Mouse (Mus musculus): ENCODE measurements at regions not wholly inside any gene's neighbourhood (a gene's known extent, or its start where the extent isn't known, plus 50 kb on each side); places are given as distances from the start of the nearest gene placed in this dataset.

- in situ Hi-C loops (cut with MboI, MseI) = no loop called here
These were observed 341.1 kb upstream of the Cd180 start for GRCm38 (mm10) chr13:102352073-102352854.

GRCm38 (mm10) chr13:102355569-102355968, 337.8 kb upstream of the Cd180 start:
- in situ Hi-C loops (cut with MboI, MseI) = no loop called here

- in situ Hi-C loops (cut with MboI, MseI) = no loop called here
These were observed 320.8 kb upstream of the Cd180 start for GRCm38 (mm10) chr13:102372451-102373082.

- in situ Hi-C loops (cut with MboI, MseI) = no loop called here
These were observed 312.7 kb upstream of the Cd180 start for GRCm38 (mm10) chr13:102380667-102381066.

- in situ Hi-C loops (cut with MboI, MseI) = no loop called here
These were observed 301.4 kb upstream of the Cd180 start for GRCm38 (mm10) chr13:102391911-102392310.

GRCm38 (mm10) chr13:102392868-102393661, 300.3 kb upstream of the Cd180 start:
- in situ Hi-C loops (cut with MboI, MseI) = no loop called here

GRCm38 (mm10) chr13:102393662-102393970, 299.7 kb upstream of the Cd180 start:
- in situ Hi-C loops (cut with MboI, MseI) = no loop called here

- in situ Hi-C loops (cut with MboI, MseI) = no loop called here
These were observed 299.3 kb upstream of the Cd180 start for GRCm38 (mm10) chr13:102394057-102394456.

- in situ Hi-C loops (cut with MboI, MseI) = no loop called here
These were observed 295.9 kb upstream of the Cd180 start for GRCm38 (mm10) chr13:102397411-102397810.

GRCm38 (mm10) chr13:102411840-102412239, 281.5 kb upstream of the Cd180 start:
- in situ Hi-C loops (cut with MboI, MseI) = no loop called here

- in situ Hi-C loops (cut with MboI, MseI) = loop anchor here (10.0 kb wide), 1 partner anchor 230 kb away; no protein-coding TSS in a partner anchor
These were observed 258.9 kb upstream of the Cd180 start for GRCm38 (mm10) chr13:102434372-102434954.

- in situ Hi-C loops (cut with MboI, MseI) = loop anchor here (10.0 kb wide), 1 partner anchor 212 kb away; no protein-coding TSS in a partner anchor
These were observed 250.7 kb upstream of the Cd180 start for GRCm38 (mm10) chr13:102442676-102443075.

GRCm38 (mm10) chr13:102447310-102447709, 246.0 kb upstream of the Cd180 start:
- in situ Hi-C loops (cut with MboI, MseI) = loop anchor here (10.0 kb wide), 1 partner anchor 207 kb away; no protein-coding TSS in a partner anchor

- in situ Hi-C loops (cut with MboI, MseI) = loop anchor here (10.0 kb wide), 1 partner anchor 205 kb away; no protein-coding TSS in a partner anchor
These were observed 243.8 kb upstream of the Cd180 start for GRCm38 (mm10) chr13:102449416-102450121.

GRCm38 (mm10) chr13:102451176-102451575, 242.2 kb upstream of the Cd180 start:
- in situ Hi-C loops (cut with MboI, MseI) = no loop called here

GRCm38 (mm10) chr13:102458711-102459110, 234.6 kb upstream of the Cd180 start:
- in situ Hi-C loops (cut with MboI, MseI) = no loop called here

GRCm38 (mm10) chr13:102463993-102464392, 229.4 kb upstream of the Cd180 start:
- in situ Hi-C loops (cut with MboI, MseI) = loop anchor here (5.0 kb wide), 1 partner anchor 58 kb away; no protein-coding TSS in a partner anchor

- in situ Hi-C loops (cut with MboI, MseI) = no loop called here
These were observed 211.5 kb upstream of the Cd180 start for GRCm38 (mm10) chr13:102481906-102482305.

- in situ Hi-C loops (cut with MboI, MseI) = no loop called here
These were observed 210.9 kb upstream of the Cd180 start for GRCm38 (mm10) chr13:102482451-102482850.

- in situ Hi-C loops (cut with MboI, MseI) = no loop called here
These were observed 205.8 kb upstream of the Cd180 start for GRCm38 (mm10) chr13:102487416-102488097.

Data from T-helper 2 cell (primary cell).